Mouse (Mus musculus) mouse trophoblast stem cell (cell line): ENCODE data around the gene Phox2b.

Experiments used
- in situ Hi-C, 2 experiments: fragments of 300-500 bp; cut with MseI, MboI; formaldehyde crosslinking; loops; 2 replicates in 1 of 2; 3 replicates in 1 of 2; pipeline ENCODE4 v1.15.1; 2025

Phox2b gene

GRCm38 (mm10) chr5:67098733-67099323 lies at the start of gene Phox2b:
TSS of gene Phox2b (minus strand) at chr5:67099301.
- in situ Hi-C loops: no loop called here

- in situ Hi-C loops: no loop called here
These were observed 43.5 kb upstream of the Phox2b start for GRCm38 (mm10) chr5:67142622-67143021.

GRCm38 (mm10) chr5:67139052-67140015 lies 40.2 kb upstream of the Phox2b start:
- in situ Hi-C loops: no loop called here

- in situ Hi-C loops: no loop called here
These were observed 39.5 kb upstream of the Phox2b start for GRCm38 (mm10) chr5:67138643-67139042.

GRCm38 (mm10) chr5:67134698-67135097 lies 35.6 kb upstream of the Phox2b start:
- in situ Hi-C loops: no loop called here

- in situ Hi-C loops: no loop called here
These were observed 32.6 kb upstream of the Phox2b start for GRCm38 (mm10) chr5:67131671-67132070.

- in situ Hi-C loops: no loop called here
These were observed 7.2 kb upstream of the Phox2b start for GRCm38 (mm10) chr5:67106261-67106660.

GRCm38 (mm10) chr5:67103016-67103415 lies 3.9 kb upstream of the Phox2b start:
- in situ Hi-C loops: no loop called here

GRCm38 (mm10) chr5:67101793-67102600 lies 2.9 kb upstream of the Phox2b start:
- in situ Hi-C loops: no loop called here

- in situ Hi-C loops: no loop called here
These were observed 2.3 kb upstream of the Phox2b start for GRCm38 (mm10) chr5:67101395-67101760.

GRCm38 (mm10) chr5:67100564-67101394 lies 1.7 kb upstream of the Phox2b start:
- in situ Hi-C loops: no loop called here

- in situ Hi-C loops: no loop called here
These were observed 531 bp upstream of the Phox2b start for GRCm38 (mm10) chr5:67099393-67100271.

- in situ Hi-C loops: no loop called here
These were observed 909 bp downstream of the Phox2b start for GRCm38 (mm10) chr5:67098051-67098732.

- in situ Hi-C loops: no loop called here
These were observed 1.7 kb downstream of the Phox2b start for GRCm38 (mm10) chr5:67097106-67098050.

GRCm38 (mm10) chr5:67096378-67096771 lies 2.7 kb downstream of the Phox2b start:
- in situ Hi-C loops: no loop called here

GRCm38 (mm10) chr5:67095651-67096377 lies 3.3 kb downstream of the Phox2b start:
- in situ Hi-C loops: no loop called here

GRCm38 (mm10) chr5:67095153-67095552 lies 3.9 kb downstream of the Phox2b start:
- in situ Hi-C loops: no loop called here

- in situ Hi-C loops: no loop called here
These were observed 5.1 kb downstream of the Phox2b start for GRCm38 (mm10) chr5:67093991-67094390.
